Comparison of ENCODE assay signal across 13 mouse cellular contexts in the genomic region with DNA sequence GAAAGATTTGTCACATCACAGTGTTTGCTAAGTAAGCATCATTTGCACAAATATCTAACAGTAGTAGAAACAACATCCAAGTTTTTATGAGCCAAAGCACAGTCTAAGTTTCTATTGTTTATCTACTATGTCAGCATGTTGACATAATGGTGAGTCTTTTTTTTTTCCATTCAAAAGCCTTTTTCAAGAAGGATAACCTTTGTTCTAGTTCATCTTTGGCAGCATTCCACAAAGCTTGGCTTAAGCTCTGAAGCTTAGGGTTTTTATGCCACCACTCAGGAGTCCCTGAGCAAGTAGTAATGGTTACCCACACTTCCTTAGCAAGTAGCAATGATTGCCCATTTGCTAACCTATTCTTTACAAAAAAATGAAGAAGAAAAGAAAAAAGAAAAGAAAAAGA.
"Had no signal": no experiment of that assay in that cellular context is flagged by ENCODE, and none has a peak within 500 bp of the region (broad histone marks: within the 10 kb centered on the region; RNA-seq: fewer than 3 reads in every experiment).

No protein-coding gene starts in this region.

- H3K27ac ChIP-seq: limb, embryonic 15.5 days; liver, embryonic 14.5 days; midbrain, embryonic 10.5 days; neural tube, embryonic 15.5 days had no signal

- H3K27me3 ChIP-seq: limb, embryonic 15.5 days; neural tube, embryonic 15.5 days had no signal

- DNase-seq: layer of hippocampus, adult 9-11 months; layer of hippocampus, postnatal 36 days; lung, adult 18-20 months; lung, postnatal 4 days; midbrain, embryonic 14.5 days; right cerebral cortex, adult 18-20 months; right cerebral cortex, postnatal 25 days; thymus, postnatal 36 days had no signal

- H3K4me3 ChIP-seq: limb, embryonic 15.5 days; midbrain, embryonic 10.5 days; myocyte; neural tube, embryonic 15.5 days had no signal

- H3K4me1 ChIP-seq: limb, embryonic 15.5 days; midbrain, embryonic 10.5 days; neural tube, embryonic 15.5 days had no signal

- H3K36me3 ChIP-seq: limb, embryonic 15.5 days; midbrain, embryonic 10.5 days; neural tube, embryonic 15.5 days had no signal
